Mouse (Mus musculus): ENCODE measurements around the gene Pacsin2.

GRCm38 (mm10) chr15:83463369-83464082 lies 880 bp downstream of the Pacsin2 start:
- TF ChIP-seq CTCF (IDR thresholded peaks at IDR 0.05; ENCODE audit: low read depth, low read length) = no peak
- TF ChIP-seq GATA1 (IDR thresholded peaks at IDR 0.05; ENCODE audit: borderline replicate concordance, low read length) = no peak
- TF ChIP-seq GATA2 (IDR thresholded peaks at IDR 0.05; ENCODE audit: borderline replicate concordance, low read depth, low read length) = no peak
- TF ChIP-seq POLR2AphosphoS5 (IDR thresholded peaks at IDR 0.05; ENCODE audit: insufficient replicate concordance, low read depth, low read length) = no peak
- no peak for TF ChIP-seq TAL1 (conservative IDR thresholded peaks at IDR 0.05; ENCODE audit: low read depth, low read length)

Measured in G1E (cell line).